Mouse (Mus musculus): ENCODE measurements around the gene Zeb2. TPM values are rescaled to one million over a fixed set of nuclear protein-coding genes. Genes with fewer than 3 reads are reported as not detected.

The Zeb2 gene
- polyA plus RNA-seq, 1 experiment from 2014 or later = 49.3 TPM

- no peak for DNase-seq (ENCODE audit: low spot score)
- Histone ChIP-seq H3K4me3 (no peak overlapping the region), H3K27me3 (ENCODE audit: insufficient read depth, poor library complexity, severe bottlenecking) (no peaks in the 10 kb centered on the region), H3K4me1 (replicated peaks) (peaks cover 83% of the 10 kb centered on the region), H3K36me3 (peaks cover 29% of the 10 kb centered on the region), H3K9me3 (no peaks in the 10 kb centered on the region), H3K27ac (peak overlapping the region; percentile 79)
- WGBS = 10% methylated on average over 7 of the region's 7 CpGs
Measured at GRCm38 (mm10) chr2:45063300-45063890, 53.8 kb downstream of the Zeb2 start.

GRCm38 (mm10) chr2:45062136-45062535 is 55.1 kb downstream of the Zeb2 start:
- Histone ChIP-seq H3K27me3 (ENCODE audit: insufficient read depth, poor library complexity, severe bottlenecking) (no peaks in the 10 kb centered on the region), H3K4me1 (replicated peaks) (peaks cover 74% of the 10 kb centered on the region), H3K27ac (0 out of 2 replicates have a peak overlapping the region, but pooled peaks have one; percentile 79), H3K36me3 (peaks cover 29% of the 10 kb centered on the region), H3K9me3 (no peaks in the 10 kb centered on the region), H3K4me3 (no peak overlapping the region)
- DNase-seq (ENCODE audit: low spot score) = no peak
- 77% methylated on average over 6 of the region's 6 CpGs for WGBS

- 86% methylated on average over 4 of the region's 4 CpGs for WGBS
- Histone ChIP-seq H3K27ac (no peak overlapping the region), H3K27me3 (ENCODE audit: insufficient read depth, poor library complexity, severe bottlenecking) (no peaks in the 10 kb centered on the region), H3K36me3 (peaks cover 20% of the 10 kb centered on the region), H3K4me1 (replicated peaks) (peaks cover 76% of the 10 kb centered on the region), H3K9me3 (no peaks in the 10 kb centered on the region), H3K4me3 (no peak overlapping the region)
- DNase-seq (ENCODE audit: low spot score) = no peak
Measured at GRCm38 (mm10) chr2:45060768-45061167, 56.4 kb downstream of the Zeb2 start.

- peak overlapping the region; percentile 64; the same call in 1 of the 2 replicates for H3K27ac ChIP-seq
- 77% methylated on average over 9 of the region's 9 CpGs for WGBS
- no peak overlapping the region for H3K4me3 ChIP-seq
- peaks cover 80% of the 10 kb centered on the region for H3K4me1 ChIP-seq (replicated peaks)
- no peak for DNase-seq (ENCODE audit: low spot score)
- H3K9me3 ChIP-seq = no peaks in the 10 kb centered on the region
- no peaks in the 10 kb centered on the region for H3K27me3 ChIP-seq (ENCODE audit: insufficient read depth, poor library complexity, severe bottlenecking)
- peaks cover 15% of the 10 kb centered on the region for H3K36me3 ChIP-seq
Measured at GRCm38 (mm10) chr2:45060202-45060601, 57.0 kb downstream of the Zeb2 start.

- Histone ChIP-seq H3K36me3 (peaks cover 9% of the 10 kb centered on the region), H3K27me3 (ENCODE audit: insufficient read depth, poor library complexity, severe bottlenecking) (no peaks in the 10 kb centered on the region), H3K4me3 (no peak overlapping the region), H3K4me1 (replicated peaks) (peaks cover 80% of the 10 kb centered on the region), H3K27ac (no peak overlapping the region), H3K9me3 (no peaks in the 10 kb centered on the region)
- DNase-seq (ENCODE audit: low spot score) = no peak
- WGBS = 89% methylated on average over 4 of the region's 4 CpGs
Measured at GRCm38 (mm10) chr2:45059599-45059998, 57.6 kb downstream of the Zeb2 start.

GRCm38 (mm10) chr2:45059010-45059409 is 58.2 kb downstream of the Zeb2 start:
- Histone ChIP-seq H3K27ac (no peak overlapping the region), H3K36me3 (peaks cover 6% of the 10 kb centered on the region; the same call in 1 of the 2 replicates), H3K4me1 (replicated peaks) (peaks cover 80% of the 10 kb centered on the region), H3K27me3 (ENCODE audit: insufficient read depth, poor library complexity, severe bottlenecking) (no peaks in the 10 kb centered on the region), H3K9me3 (no peaks in the 10 kb centered on the region), H3K4me3 (no peak overlapping the region)
- WGBS = 84% methylated on average over 12 of the region's 12 CpGs
- no peak for DNase-seq (ENCODE audit: low spot score)

GRCm38 (mm10) chr2:45058183-45058582 is 59.0 kb downstream of the Zeb2 start:
- H3K27me3 ChIP-seq (ENCODE audit: insufficient read depth, poor library complexity, severe bottlenecking) = no peaks in the 10 kb centered on the region
- peaks cover 7% of the 10 kb centered on the region; the same call in 1 of the 2 replicates for H3K36me3 ChIP-seq
- no peak overlapping the region for H3K4me3 ChIP-seq
- H3K27ac ChIP-seq = no peak overlapping the region
- no peak for DNase-seq (ENCODE audit: low spot score)
- H3K4me1 ChIP-seq (replicated peaks) = peaks cover 75% of the 10 kb centered on the region
- 84% methylated on average over 9 of the region's 9 CpGs for WGBS
- H3K9me3 ChIP-seq = no peaks in the 10 kb centered on the region

GRCm38 (mm10) chr2:45056856-45057562 is 60.2 kb downstream of the Zeb2 start:
- H3K4me1 ChIP-seq (replicated peaks) = peaks cover 74% of the 10 kb centered on the region
- DNase-seq (ENCODE audit: low spot score) = no peak
- 89% methylated on average over 10 of the region's 10 CpGs for WGBS
- no peaks in the 10 kb centered on the region for H3K9me3 ChIP-seq
- no peaks in the 10 kb centered on the region for H3K27me3 ChIP-seq (ENCODE audit: insufficient read depth, poor library complexity, severe bottlenecking)
- no peak overlapping the region for H3K4me3 ChIP-seq
- no peak overlapping the region for H3K27ac ChIP-seq
- H3K36me3 ChIP-seq = peaks cover 13% of the 10 kb centered on the region

GRCm38 (mm10) chr2:45055926-45056325 is 61.3 kb downstream of the Zeb2 start:
- 84% methylated on average over 6 of the region's 6 CpGs for WGBS

GRCm38 (mm10) chr2:45055034-45055615 is 62.1 kb downstream of the Zeb2 start:
- no peaks in the 10 kb centered on the region for H3K9me3 ChIP-seq
- no peak overlapping the region for H3K4me3 ChIP-seq
- no peak overlapping the region; the same call in 1 of the 2 replicates for H3K27ac ChIP-seq
- no peaks in the 10 kb centered on the region for H3K27me3 ChIP-seq (ENCODE audit: insufficient read depth, poor library complexity, severe bottlenecking)
- no peak for DNase-seq (ENCODE audit: low spot score)
- peaks cover 9% of the 10 kb centered on the region for H3K36me3 ChIP-seq
- WGBS = 78% methylated on average over 8 of the region's 8 CpGs
- peaks cover 56% of the 10 kb centered on the region for H3K4me1 ChIP-seq (replicated peaks)

More at GRCm38 (mm10) chr2:45055926-45056325, 61.3 kb downstream of the Zeb2 start:
- DNase-seq (ENCODE audit: low spot score) = no peak
- Histone ChIP-seq H3K27ac (peak overlapping the region; percentile 50; the same call in 1 of the 2 replicates), H3K36me3 (peaks cover 13% of the 10 kb centered on the region), H3K4me3 (no peak overlapping the region), H3K27me3 (ENCODE audit: insufficient read depth, poor library complexity, severe bottlenecking) (no peaks in the 10 kb centered on the region), H3K4me1 (replicated peaks) (peaks cover 64% of the 10 kb centered on the region), H3K9me3 (no peaks in the 10 kb centered on the region)

- Histone ChIP-seq H3K4me3 (no peak overlapping the region), H3K36me3 (peaks cover 12% of the 10 kb centered on the region), H3K9me3 (no peaks in the 10 kb centered on the region), H3K27me3 (ENCODE audit: insufficient read depth, poor library complexity, severe bottlenecking) (no peaks in the 10 kb centered on the region), H3K4me1 (replicated peaks) (peaks cover 54% of the 10 kb centered on the region), H3K27ac (peak overlapping the region; percentile 56)
- DNase-seq (ENCODE audit: low spot score) = no peak
- WGBS = 83% methylated on average over 11 of the region's 11 CpGs
Measured at GRCm38 (mm10) chr2:45054070-45055025, 62.8 kb downstream of the Zeb2 start.

- H3K4me1 ChIP-seq (replicated peaks) = peaks cover 50% of the 10 kb centered on the region
- no peak for DNase-seq (ENCODE audit: low spot score)
- no peak overlapping the region for H3K4me3 ChIP-seq
- peaks cover 12% of the 10 kb centered on the region for H3K36me3 ChIP-seq
- H3K27me3 ChIP-seq (ENCODE audit: insufficient read depth, poor library complexity, severe bottlenecking) = no peaks in the 10 kb centered on the region
- H3K9me3 ChIP-seq = no peaks in the 10 kb centered on the region
- 65% methylated on average over 4 of the region's 4 CpGs for WGBS
- H3K27ac ChIP-seq = peak overlapping the region; percentile 56
Measured at GRCm38 (mm10) chr2:45052587-45052986, 64.6 kb downstream of the Zeb2 start.

All from hindbrain, embryonic 10.5 days (tissue).